Mouse (Mus musculus): ENCODE data around the gene Ipo4. TPM values are rescaled to one million over a fixed set of nuclear protein-coding genes. Genes with fewer than 3 reads are reported as not detected.

The Ipo4 gene
- 18.3 and 108 TPM in 2 replicates for polyA plus RNA-seq (2012; ENCODE audit: low replicate concordance)

DNA sequence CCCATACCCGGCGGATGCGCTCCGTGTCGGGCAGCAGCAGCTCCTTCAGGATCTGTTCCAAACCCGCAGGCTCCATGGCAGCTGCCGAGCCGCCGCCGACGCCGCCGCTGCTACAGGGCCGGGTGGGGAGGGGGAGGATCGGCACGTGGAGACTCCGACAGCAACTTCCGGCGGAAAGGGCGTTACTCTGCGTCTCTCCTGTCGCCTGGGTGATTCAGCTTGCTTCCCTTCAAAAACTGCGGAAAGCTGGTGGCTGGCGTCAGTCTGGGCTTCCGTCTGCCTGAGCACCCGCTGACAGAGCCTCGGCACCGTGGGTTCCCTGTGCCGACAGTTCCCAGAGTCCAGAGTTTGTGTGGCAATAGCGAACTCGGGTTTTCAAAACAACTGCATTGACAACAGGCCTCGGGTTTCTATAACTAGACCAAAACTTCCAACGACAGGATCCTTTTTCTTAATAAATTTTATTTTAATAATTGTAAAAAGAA, at the start of gene Ipo4:
Ipo4 (minus strand) TSS at position 435 of the 485 bp plus-strand sequence.

DNA sequence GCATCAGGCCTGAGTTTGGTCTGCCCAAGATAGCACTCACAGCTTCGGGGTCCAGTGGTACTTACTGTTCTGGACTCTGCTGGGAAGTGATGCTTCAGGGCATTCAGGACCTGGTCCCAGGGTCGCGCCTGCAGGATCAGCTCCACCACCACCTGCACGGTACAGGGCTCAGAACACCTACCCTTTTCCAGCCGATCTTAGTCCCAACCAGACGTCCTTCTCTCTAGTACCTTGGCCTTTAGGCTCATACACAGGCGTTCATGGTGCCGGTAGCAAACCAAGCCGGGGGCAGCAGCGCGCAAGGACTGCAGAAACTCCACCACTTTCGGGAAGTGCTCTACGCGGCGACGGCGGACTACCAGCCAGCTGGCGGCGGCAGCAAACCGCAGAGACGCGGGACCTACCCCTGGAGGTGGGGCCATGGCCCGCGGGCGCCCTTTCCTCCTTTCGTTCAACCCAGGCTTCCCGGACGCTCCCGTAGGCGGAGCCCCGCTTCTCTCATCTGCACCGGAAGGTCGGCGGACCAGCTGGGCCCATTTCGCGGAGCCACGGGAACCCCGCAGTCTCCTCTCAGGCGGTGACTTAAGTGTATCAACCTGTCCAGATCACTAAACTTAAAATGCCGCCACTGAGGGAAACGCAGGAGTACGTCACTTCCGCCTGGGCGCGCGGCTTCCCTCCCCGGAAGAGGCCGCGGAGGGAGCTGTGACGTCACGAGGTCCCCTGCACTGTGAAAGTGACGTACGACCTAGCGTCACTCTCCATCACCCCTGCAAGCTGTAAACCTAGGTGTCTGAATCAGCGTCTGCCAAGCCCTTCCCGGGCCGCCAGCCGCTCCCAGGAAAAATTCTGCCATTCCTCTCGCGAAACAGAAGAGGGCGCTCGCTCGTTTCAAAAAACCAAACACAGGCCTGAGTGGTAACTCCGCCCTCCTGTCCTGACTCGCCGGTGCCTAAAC, 45.7 kb upstream of the Ipo4 start, which contains the start of gene Tinf2:
Tinf2 (minus strand) TSS at position 661 of the 958 bp plus-strand sequence.

GRCm38 (mm10) chr14:55671833-55672740, 36.3 kb upstream of the Ipo4 start, which contains the start of the genes Gmpr2 and Nedd8:
TSS of gene Gmpr2 (plus strand) at chr14:55671941.
TSS of gene Nedd8 (minus strand) at chr14:55672124.

DNA sequence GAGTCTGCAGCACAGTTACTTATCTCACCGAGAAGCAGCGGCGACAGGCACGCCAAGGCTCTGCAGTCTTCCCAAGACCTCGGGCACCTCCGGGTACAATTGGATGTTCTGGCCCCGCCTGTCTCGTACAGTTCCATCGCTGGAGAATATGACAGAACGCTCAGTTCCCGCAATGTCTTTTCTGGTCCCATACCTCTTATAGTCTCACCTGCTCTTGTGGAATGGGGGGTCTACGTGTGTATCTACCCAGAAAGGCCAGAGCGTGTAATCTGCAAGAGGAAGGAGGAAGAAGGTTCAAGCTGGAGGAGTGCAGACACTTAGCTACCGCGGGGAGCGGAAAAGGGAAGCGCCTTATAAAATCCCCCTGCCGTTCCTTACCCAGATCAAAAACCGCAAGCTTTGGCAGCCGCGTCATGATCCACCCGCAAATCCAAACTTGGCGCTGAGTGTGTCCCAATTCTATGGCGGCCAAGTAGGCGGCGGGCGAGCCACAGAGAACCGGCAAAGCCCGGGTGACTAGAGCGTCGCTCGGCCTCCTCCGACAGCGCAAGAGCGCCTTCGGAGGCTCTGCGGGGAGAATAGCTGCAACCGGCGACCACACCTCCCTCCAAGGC, 24.3 kb upstream of the Ipo4 start, which contains the start of gene Mdp1:
Mdp1 (minus strand) TSS at position 549 of the 614 bp plus-strand sequence.

DNA sequence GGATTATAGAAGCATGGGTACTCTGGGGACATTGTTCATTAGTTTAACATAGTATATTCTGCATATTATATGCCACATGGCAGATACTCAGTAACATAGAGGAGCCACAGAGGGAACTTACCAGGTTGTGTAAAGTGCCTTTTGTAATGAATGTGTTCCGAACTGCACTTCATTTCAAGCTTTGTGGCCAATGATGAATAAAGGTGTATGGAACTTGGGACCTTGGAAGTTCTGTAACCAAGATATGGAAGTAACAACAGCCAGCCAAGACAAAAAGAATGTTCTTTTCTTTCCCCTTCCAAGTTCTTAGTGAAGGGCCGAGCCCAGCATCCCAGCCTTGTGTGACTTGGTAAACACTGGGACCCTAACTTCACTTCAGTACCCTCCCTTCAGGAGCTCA, 14.1 kb upstream of the Ipo4 start, which contains the start of gene Tssk4:
Tssk4 (plus strand) TSS at position 301 of the 400 bp plus-strand sequence.

GRCm38 (mm10) chr14:55643060-55643907, 7.5 kb upstream of the Ipo4 start, which contains the start of gene Tm9sf1:
TSS of gene Tm9sf1 (minus strand) at chr14:55643806.

DNA sequence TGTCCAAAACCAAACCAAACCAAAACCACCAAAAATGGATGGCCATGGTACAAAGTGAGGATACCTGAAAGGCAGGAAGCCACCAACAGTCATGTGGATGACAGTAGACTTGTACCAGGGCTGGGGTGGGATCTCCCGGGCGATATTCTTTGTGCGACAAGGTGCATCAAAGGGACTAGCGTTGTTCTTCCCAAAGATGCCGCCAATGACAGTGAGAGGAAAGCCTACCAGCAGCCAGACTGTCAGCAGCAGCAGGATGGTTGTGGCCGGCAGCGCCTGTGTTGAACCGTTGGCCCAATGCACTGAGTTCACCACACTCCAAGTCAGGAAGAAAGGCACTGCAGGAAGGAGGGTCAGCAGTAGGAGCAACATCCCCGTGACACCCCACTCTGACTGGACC, 2.0 kb upstream of the Ipo4 start, which contains the start of gene Gm49378:
Gm49378 (minus strand) TSS at position 101 of the 400 bp plus-strand sequence.

DNA sequence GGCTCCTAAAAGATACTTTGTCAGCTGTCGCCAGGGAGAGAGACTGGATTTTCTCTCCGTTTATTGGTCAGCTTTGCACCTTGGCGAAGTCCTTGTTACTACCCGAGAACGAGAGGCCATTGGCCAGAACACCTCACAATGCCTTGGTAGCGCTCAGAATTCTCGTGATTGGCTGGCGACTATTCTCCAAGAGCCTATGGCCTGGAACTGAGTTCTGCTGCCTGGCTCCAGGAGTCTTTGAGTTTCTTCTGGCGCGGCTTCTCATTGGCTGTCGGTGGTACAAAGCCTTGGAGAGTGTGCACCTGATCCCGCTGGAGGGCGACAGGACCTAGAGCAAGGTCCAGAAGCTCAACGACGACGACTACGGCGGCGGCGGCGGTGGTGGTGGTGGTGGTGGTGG, 17.9 kb downstream of the Ipo4 start, which contains the start of gene Rec8:
Rec8 (plus strand) TSS at position 216 of the 400 bp plus-strand sequence.

GRCm38 (mm10) chr14:55603271-55603632, 32.5 kb downstream of the Ipo4 start, which contains the start of gene Irf9:
TSS of gene Irf9 (plus strand) at chr14:55603571.

DNA sequence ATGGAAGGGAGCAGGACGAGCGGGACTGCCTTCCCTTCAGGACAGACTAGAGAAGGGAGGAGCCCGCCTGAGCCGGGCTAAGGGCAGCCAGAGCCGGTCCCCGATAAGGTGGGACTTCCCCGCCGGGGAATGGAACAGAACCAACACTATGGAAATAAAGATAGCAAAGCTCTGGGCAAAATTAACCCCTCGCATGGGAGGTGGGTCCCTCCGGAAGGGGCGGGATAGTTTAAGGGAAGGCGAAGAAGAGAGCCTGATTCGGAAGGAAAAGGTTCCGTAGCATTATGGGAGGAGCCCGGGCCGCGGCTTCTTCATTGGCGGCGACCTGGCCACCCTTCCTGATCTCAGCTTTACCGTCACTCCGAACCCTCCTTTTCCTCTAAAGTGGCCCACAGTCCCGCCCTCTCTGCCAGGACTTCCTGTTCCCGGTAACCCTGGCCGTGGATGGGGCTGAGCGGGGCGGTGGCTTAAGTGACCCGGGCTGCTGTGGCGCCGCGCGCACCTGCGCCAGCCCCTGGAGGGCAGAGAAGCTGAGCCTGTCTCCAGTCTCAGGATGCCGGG, 44.3 kb downstream of the Ipo4 start, which contains the start of gene Rnf31:
Rnf31 (plus strand) TSS at position 378 of the 561 bp plus-strand sequence.

DNA sequence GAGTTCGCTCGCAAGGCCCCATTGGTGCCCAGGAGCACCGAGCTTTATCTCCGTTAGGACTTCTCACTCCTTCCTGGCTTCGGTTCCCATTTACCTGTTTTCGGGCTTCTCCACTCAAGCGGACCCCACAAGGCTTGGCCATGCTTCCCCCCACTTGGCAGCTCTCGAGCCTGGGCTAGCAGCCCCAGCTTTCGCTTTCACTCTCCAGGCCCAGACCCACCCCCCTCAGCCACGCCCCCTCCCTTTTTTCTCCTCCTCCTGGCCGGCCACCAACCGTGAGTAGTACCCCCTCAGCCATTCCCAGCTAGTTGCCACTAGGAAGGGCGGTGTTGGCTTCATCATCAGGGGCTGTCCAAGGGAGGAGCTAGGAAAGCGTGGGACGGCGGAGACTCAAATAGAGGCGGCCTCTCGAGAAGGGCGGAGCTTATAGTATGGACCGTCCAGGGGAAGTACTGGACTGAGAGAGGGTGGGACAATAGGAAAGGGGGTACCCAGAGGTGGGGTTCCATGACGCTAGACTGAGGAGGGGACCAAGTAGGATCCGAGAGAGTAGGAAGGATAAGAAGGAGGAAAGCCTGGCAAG, 44.9 kb downstream of the Ipo4 start, which contains the start of gene Psme2:
Psme2 (minus strand) TSS at position 366 of the 583 bp plus-strand sequence.

DNA sequence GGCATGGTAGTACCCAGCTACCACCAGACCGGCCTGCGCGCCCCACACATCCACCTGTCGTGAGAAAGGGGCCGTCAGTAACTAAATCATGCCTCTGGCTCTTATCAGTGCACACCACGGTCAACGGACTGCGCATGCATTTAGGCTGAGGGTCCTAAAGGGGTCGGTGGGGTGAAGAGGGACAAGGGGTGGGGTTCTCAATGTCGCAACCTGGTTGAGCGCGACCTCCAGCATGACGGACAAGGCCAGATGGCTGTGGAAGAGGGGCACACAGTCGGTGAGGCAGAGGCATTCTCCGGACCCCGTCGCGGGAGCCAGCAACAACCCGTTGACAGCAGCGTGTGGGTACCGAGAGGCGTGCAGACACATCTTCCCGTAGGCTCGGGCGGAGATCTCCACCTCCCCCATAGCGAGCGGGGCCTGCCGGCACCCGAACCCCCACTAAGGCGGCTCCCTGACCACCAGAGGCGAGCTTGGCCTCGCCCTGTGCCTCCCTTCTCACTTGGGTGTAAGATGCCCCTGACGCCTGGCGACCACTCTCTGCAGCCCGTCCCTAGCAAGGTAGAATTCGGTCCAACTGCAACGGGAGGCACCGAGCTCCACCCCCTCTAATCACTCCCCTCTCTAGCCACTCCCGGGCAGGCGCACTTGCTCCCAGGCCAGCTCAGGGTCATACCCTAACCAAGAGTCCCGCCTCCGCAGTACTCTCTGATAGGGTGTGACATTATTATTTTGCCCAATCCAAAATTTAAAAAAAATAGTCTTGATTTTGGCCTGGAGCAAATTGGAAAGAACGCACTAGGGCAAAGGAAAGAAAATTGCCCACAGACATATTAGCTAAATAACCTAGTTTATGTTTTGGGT, 50.8 kb downstream of the Ipo4 start, which contains the start of gene Emc9:
Emc9 (minus strand) TSS at position 601 of the 864 bp plus-strand sequence.

GRCm38 (mm10) chr14:55577871-55578667, 57.7 kb downstream of the Ipo4 start, which contains the start of gene Psme1:
TSS of gene Psme1 (plus strand) at chr14:55578123.

Measured in leukemia stem cell, adult 10-12 weeks (primary cell).